ENCODE assay signal across 30 mouse cellular contexts in the genomic region with DNA sequence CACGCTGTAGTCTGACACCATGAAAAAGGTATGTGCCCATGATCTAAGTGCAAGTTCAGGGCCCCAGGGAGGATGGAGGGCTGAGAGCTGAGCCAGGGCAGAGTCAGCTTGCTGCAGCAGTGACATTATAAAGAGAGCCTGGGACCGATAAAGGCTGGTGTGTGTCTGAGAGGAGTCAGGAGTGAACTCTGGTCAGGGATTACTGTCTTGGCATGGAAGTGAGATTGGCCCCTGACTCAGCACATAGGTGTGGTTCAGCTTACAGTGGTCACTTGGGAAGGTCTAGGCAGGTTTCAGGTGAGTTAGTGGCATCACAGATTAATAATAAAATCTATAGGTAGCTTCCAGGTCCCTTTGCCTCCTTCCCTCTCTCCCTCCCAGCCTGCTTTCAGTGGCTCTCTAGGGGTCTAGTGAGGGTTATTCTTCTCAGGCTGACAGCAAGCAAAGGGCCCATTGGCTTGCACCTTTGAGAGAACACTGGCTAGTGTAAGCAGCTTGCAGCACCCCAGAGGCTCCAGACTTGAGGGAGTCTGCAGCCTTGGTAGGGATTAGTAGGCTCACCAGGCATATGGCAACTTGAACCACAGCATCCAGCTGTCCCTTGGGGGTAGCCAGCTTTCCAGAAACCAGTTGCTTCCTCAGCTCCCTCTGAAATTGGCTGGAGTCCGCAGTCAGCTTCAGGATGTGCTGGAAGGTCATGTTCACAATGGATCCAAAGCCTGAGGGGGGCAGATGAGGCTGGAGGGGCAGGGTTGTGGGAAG. TPM values are rescaled to one million over a fixed set of nuclear protein-coding genes. Genes with fewer than 3 reads are reported as not detected.
DNase-seq lines count a peak whose midpoint lies in the region; ATAC-seq and TF ChIP-seq lines count a peak whose summit lies in the region.
"Had no signal": no experiment of that assay in that cellular context is flagged by ENCODE, and none has a peak within 500 bp of the region (broad histone marks: within the 10 kb centered on the region; RNA-seq: fewer than 3 reads in every experiment).

No protein-coding gene starts in this region.

- peak; percentile 54; the same call in 1 of the 2 replicates for ATAC-seq in intestine, embryonic 15.5 days
- peak; percentile 61 for ATAC-seq in intestine, postnatal 0 days
- ATAC-seq: activated CD4-positive, CD25-positive, alpha-beta regulatory T cell, adult 4 months; CD4-positive, CD25-positive, alpha-beta regulatory T cell, adult 4 months; forebrain, embryonic 14.5 days; forebrain, postnatal 0 days had no signal

- H3K36me3 ChIP-seq in intestine, embryonic 15.5 days, result no peaks in the 10 kb centered on the region
- H3K36me3 ChIP-seq in intestine, postnatal 0 days (ENCODE audit: control insufficient read depth, insufficient read depth), result no peaks in the 10 kb centered on the region
- H3K36me3 ChIP-seq: embryonic facial prominence, embryonic 12.5 days; embryonic facial prominence, embryonic 15.5 days; hindbrain, embryonic 12.5 days; hindbrain, embryonic 15.5 days had no signal

- no peaks in the 10 kb centered on the region for H3K9me3 ChIP-seq in intestine, embryonic 15.5 days
- H3K9me3 ChIP-seq in intestine, postnatal 0 days (ENCODE audit: control insufficient read depth), result no peaks in the 10 kb centered on the region
- H3K9me3 ChIP-seq: embryonic facial prominence, embryonic 12.5 days; embryonic facial prominence, embryonic 15.5 days; hindbrain, embryonic 12.5 days; hindbrain, embryonic 15.5 days had no signal

- H3K27ac ChIP-seq in intestine, embryonic 15.5 days, result no peak overlapping the region
- H3K27ac ChIP-seq in intestine, postnatal 0 days (ENCODE audit: low read depth, low read length), result no peak overlapping the region; the same call in 1 of the 2 replicates
- H3K27ac ChIP-seq: embryonic facial prominence, embryonic 12.5 days; embryonic facial prominence, embryonic 15.5 days; gastrocnemius, adult 2 months; hindbrain, embryonic 12.5 days; hindbrain, embryonic 15.5 days had no signal

- WGBS in intestine, embryonic 15.5 days, result 71% methylated on average over 3 of the region's 3 CpGs
- WGBS in intestine, postnatal 0 days, result 71% methylated on average over 3 of the region's 3 CpGs

- no peak overlapping the region for H3K9ac ChIP-seq in intestine, embryonic 15.5 days
- H3K9ac ChIP-seq in intestine, postnatal 0 days (ENCODE audit: low read depth, low read length), result no peak overlapping the region
- H3K9ac ChIP-seq: embryonic facial prominence, embryonic 12.5 days; embryonic facial prominence, embryonic 15.5 days; forebrain, postnatal 0 days; hindbrain, embryonic 12.5 days; hindbrain, embryonic 15.5 days had no signal

- no peak overlapping the region for H3K4me2 ChIP-seq in intestine, embryonic 15.5 days (replicated peaks)
- H3K4me2 ChIP-seq in intestine, postnatal 0 days (replicated peaks; ENCODE audit: low read depth), result no peak overlapping the region
- H3K4me2 ChIP-seq: embryonic facial prominence, embryonic 12.5 days; embryonic facial prominence, embryonic 15.5 days; heart, embryonic 11.5 days; hindbrain, embryonic 12.5 days; hindbrain, embryonic 15.5 days had no signal

- no peak for TF ChIP-seq CTCF in intestine, postnatal 0 days (IDR thresholded peaks at IDR 0.05; ENCODE audit: low read depth)

- intact Hi-C loops in gastrocnemius, postnatal 14 days (cut with DNase I; ENCODE audit: low total_unique reads), result no loop called here

- H3K4me1 ChIP-seq in intestine, embryonic 15.5 days (replicated peaks), result no peaks in the 10 kb centered on the region
- no peaks in the 10 kb centered on the region for H3K4me1 ChIP-seq in intestine, postnatal 0 days (replicated peaks; ENCODE audit: control insufficient read depth, insufficient read depth, low read length)
- H3K4me1 ChIP-seq: embryonic facial prominence, embryonic 15.5 days; hindbrain, embryonic 12.5 days; hindbrain, embryonic 15.5 days had no signal

- H3K27me3 ChIP-seq in intestine, embryonic 15.5 days (replicated peaks), result no peaks in the 10 kb centered on the region
- no peaks in the 10 kb centered on the region for H3K27me3 ChIP-seq in intestine, postnatal 0 days (replicated peaks; ENCODE audit: control insufficient read depth, insufficient read depth, low read length)
- H3K27me3 ChIP-seq: embryonic facial prominence, embryonic 12.5 days; embryonic facial prominence, embryonic 15.5 days; hindbrain, embryonic 12.5 days; hindbrain, embryonic 15.5 days had no signal

- H3K4me3 ChIP-seq in intestine, embryonic 15.5 days (replicated peaks), result no peak overlapping the region
- no peak overlapping the region for H3K4me3 ChIP-seq in intestine, postnatal 0 days (ENCODE audit: low read depth, low read length)
- H3K4me3 ChIP-seq: embryonic facial prominence, embryonic 12.5 days; embryonic facial prominence, embryonic 15.5 days; gastrocnemius, adult 2 months; hindbrain, embryonic 12.5 days; hindbrain, embryonic 15.5 days had no signal

- DNase-seq in testis, postnatal 10 days (ENCODE audit: low spot score), result peak; percentile 30
- no peak for DNase-seq in testis, postnatal 14 days (ENCODE audit: low spot score)
- no peak for DNase-seq in gastrocnemius, postnatal 14 days
- DNase-seq in lung, postnatal 10 days, result no peak
- DNase-seq: adrenal gland, adult 8-10 months; adrenal gland, postnatal 25 days; cerebellum, adult 18-20 months; cerebellum, adult 9-10 months; cerebellum, postnatal 14 days; forebrain, postnatal 0 days; gastrocnemius, adult 2 months; gastrocnemius, postnatal 25 days had no signal

RNA-seq across cellular contexts. Expression of gene Itgb2l, which starts 9.2 kb away (rescaled TPM):
- 0.26 and 0.47 TPM in 2 replicates for polyA plus RNA-seq in intestine, embryonic 15.5 days (2015; fragmentation: Nextera tagmentation; extraction: Ambion mirVana)
- 0.44 and 0.84 TPM in 2 replicates for polyA plus RNA-seq in intestine, postnatal 0 days (2015; fragmentation: Nextera tagmentation; extraction: Ambion mirVana)
- not detected for total RNA-seq in gastrocnemius, postnatal 14 days (2021)
- total RNA-seq: adrenal gland, adult 8-10 months; adrenal gland, postnatal 25 days; forebrain, postnatal 0 days; gastrocnemius, adult 2 months; gastrocnemius, postnatal 25 days; heart, postnatal 25 days; MEL had no signal
- polyA plus RNA-seq: activated CD4-positive, CD25-positive, alpha-beta regulatory T cell, adult 4 months; CD4-positive, CD25-positive, alpha-beta regulatory T cell, adult 4 months; forebrain, embryonic 11.5 days; frontal cortex, adult 2 months; heart, embryonic 14.5 days; heart, postnatal 0 days; hindbrain, embryonic 12.5 days had no signal

RNA-seq across cellular contexts. Expression of gene Pcp4, which starts 33.2 kb away (rescaled TPM):
- 48.2 and 53.9 TPM in 2 replicates for polyA plus RNA-seq in intestine, embryonic 15.5 days (2015; fragmentation: Nextera tagmentation; extraction: Ambion mirVana)
- 80.8 and 84.1 TPM in 2 replicates for polyA plus RNA-seq in intestine, postnatal 0 days (2015; fragmentation: Nextera tagmentation; extraction: Ambion mirVana)
- 1 to 10 TPM in 1 of 2 experiments, not detected in 1; 1.1 TPM for total RNA-seq in gastrocnemius, postnatal 14 days (2021)
- total RNA-seq: common myeloid progenitor, adult 5-6 weeks; gastrocnemius, adult 2 months; hematopoietic stem cell, adult 5-6 weeks; MEL had no signal
- polyA plus RNA-seq: CD4-positive, CD25-positive, alpha-beta regulatory T cell, adult 4 months; heart, postnatal 0 days had no signal
